Mouse (Mus musculus) embryo, embryonic 11 days (tissue): ENCODE results near the gene Muc1.
A peak's percentile ranks its signal among the peaks of the same experiment; 100 is the strongest.

ENCODE experiments used
- DNase-seq: peaks from one replicate; pipeline ENCODE4 v3.0.0-alpha.2; 2015

Muc1 gene

DNA sequence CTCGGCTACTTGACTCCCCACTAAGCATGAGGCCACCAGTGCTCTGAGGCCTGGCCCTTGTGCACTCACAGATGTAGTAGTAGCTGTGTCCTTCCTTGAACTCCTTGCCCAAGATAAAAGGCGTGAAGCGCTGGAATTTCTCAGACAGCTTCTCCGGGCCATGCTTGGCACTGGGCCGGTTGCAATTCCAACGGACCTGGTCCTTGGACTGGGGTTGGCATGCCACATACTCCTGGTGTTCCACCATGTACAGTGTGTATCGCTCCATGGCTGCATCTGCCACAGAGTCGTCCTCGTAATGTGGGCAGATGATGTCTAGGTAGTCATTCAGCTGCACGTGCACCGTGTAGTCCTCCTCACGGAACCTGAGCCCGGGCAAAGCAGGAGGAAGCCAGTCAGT lies 47.2 kb downstream of the Muc1 start:
- DNase-seq = no peak

DNA sequence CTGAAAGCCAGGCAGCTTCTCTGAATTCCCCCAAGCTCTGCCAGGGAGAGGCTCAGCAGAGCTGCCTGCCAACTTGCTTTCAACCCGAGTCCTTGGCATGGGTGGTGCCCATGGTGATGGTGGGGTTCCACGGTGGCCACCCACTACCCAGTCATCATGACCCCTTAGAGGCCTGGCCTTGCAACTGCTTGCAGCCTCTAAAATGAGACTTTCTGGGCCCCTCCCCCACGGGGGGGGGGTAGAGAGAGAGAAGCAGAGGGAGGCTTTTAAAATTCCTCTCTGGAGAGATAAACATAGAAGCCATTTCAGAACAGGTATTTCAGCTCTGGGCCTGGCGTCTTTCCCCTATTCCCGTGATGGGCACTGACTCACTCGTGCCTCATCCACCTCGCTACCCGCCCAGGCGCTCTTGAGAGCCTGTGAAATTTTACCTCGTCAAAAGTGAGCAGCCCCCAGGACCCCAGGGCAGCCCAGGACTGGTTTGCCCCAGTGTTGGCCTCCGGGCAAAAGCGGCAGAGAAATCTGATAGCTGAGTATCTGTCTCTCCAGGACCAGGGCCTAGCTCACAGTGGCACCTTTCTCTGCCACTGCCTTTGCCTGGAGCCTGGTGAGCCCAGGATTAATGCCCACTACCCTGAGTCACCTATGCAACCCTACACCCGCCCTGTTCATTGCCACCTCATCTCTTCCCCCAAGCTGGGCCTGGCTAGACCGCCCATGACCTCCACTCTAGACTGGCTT lies 48.6 kb downstream of the Muc1 start:
- DNase-seq = no peak

DNA sequence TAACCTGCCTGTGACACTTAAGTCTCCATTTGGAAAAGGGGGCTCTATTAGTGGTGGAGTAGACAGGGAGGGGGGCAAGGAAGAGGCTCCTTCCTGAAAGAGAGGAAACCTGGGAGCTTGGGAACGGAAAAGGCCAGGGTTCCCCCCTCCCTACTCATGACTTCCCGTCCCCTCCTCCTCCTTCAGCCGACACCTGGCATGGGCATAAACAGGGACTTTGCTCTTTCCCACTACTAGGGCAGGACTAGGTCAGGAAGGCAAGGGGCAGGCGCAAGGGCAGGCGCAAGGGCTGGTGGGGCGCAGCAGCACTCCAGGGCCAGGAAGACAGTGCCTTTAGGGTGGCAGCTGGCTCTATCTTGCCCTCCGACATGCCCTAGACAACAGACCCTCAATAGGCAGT lies 49.2 kb downstream of the Muc1 start:
- DNase-seq = no peak

DNA sequence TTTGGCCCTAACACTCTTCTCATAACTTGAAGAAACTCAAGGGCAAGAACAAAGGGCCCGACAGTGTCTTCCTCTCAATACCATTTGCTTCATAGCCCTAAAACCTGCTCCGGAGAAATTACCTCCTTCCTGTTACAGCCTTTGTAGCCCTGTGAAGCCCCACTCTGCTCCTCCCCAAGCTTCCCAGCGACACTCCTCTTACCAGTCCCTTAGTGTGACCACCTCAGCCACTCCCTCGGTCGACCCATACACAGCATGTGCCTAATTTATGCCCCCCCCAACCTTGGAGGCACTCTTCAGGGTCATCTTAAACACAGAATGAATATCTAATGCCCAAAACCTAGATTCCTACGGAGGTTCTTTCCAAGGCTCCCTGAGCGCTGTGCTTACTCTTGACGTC lies 49.8 kb downstream of the Muc1 start:
- DNase-seq = no peak

DNA sequence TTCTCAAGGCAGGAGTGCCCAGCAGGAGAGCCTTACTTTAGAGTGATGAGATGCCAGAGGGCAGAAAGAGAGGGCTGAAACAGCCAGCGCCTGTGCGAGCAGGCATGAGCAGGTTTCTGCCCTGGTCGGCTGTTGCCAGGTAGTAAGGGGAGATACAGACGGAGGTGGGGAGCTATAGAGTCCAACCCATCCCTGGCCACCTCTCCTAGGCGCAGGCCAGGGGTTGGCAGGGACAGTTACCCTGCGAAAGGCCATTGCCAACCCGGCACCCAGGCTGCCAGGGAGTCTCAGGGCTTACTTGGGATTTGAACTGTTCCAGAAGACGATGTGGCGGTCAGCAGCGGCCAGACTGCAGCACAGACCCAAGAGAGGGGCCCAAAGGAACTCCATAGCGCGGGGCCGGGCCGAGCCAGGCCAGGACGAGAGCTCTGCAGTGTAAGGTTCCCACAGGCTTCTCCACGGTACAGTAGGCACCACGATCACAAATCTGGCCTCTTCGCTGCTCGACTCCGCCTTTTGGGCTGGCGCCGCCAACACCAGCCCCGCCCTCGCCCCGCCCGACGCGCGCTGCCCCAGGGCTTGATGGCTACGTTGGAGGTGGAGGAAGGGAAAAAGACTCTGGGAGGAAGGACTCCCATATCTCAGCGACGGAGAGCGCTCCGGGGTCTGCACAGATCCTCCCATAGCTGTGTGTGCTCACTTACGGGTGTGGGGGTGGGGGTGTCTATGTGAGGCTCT lies 50.5 kb downstream of the Muc1 start:
- DNase-seq = peak; percentile 88

DNA sequence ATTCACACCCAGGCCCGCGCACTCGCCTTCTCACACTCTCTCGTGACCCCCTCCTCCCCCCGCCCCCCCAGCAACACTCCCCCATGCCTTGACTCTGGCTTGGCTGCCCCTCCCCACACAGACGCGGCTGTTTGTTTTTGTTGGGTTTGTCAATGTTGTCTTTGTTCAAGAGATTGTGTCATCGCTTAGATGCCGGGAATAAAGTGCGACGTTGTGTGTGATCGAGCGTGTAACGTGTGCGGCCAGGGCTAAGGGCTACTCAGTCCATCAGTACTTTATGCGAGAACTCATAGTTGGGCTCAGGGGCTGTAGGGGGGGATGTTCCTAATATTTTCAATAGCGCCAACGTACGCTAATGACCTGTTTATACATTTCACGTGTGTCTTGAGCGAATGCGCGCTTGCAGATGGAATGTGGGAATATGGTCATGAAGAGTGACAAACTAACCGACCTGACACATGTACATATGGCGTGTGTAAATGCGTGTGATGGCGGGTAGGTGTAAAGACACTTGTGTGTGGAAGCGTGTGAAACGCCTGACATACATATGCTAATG lies 51.3 kb downstream of the Muc1 start:
- DNase-seq = peak; percentile 53

DNA sequence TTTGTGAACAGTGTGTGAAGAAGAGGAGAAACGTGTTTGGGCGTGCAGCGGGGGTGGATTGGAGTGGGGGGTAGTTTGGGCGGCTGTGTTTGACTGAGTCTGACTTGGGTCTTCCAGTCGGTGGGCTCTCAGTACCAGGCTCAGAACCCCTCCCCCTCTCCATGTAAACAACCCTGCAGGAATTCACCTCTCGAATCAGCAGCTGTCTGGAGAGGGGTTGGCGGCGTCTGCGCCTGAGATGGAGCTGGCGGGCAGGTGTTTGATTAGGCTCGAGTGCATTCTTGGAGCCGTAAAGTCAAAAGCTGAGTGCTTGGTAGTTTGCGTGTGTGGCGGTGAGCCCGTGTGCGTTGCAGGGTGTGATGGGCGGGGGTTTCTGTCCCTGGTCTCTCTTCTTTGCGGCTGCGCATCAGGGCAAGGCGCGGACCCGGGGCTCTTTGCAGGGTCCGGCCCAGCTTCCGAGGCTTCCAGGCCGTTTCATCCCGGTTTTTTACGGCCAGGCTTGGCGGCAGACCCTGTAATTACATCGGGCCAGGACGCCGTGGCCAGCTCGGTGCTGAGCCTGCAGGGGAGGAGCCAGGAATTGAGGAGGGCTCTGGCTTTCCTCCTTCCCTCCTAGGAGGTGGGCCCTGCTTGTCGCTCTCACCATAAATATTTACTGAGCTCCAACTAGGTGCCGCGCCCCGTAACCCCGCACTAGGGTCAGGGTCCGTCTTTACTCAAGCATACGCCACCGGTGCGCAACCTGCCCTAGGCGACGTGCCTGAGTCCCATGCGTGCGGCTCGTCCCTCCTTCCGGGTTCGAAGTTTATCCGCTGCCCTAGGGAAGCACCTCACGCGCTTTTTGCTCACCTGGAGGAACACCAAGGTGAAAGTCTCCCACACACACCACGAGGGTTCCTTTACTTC lies 52.0 kb downstream of the Muc1 start, which contains the start of gene Efna1:
TSS of gene Efna1 (minus strand) at position 537 of the 906 bp plus-strand sequence.
- peak; percentile 70 for DNase-seq

DNA sequence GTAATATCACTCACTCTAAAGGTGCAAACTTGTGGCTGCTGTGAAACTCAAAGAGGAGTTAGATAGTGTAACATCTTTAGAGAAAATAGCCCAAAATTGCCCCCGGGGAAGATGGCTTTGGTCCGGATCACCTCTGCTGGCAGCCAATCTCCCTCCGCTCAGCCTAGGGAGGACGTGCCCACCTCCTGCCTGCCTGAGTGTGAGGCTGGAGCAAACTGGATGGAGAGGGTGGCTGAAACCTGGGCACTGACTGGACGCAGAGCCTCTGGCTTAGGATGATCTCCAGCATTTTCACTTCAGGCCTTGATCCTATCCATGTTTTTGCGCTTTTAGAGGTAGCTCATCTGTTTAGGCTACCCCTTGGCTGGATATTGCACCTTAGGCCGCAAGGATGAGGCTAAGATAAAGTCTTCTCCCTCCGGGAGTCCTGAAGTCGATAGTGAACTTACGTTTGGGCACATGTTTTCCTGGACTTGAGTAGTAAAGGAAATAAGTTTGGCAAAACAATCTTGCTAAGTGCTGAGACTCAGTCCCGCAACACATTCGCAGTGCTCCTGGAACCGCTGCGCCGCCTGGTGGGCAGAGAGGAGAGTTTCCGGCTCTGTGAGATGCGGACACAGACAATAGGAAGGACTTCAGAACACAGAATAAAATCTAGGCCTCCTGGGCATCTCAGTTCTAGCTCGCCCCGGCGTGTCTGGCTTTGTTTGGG lies 52.9 kb downstream of the Muc1 start:
- peak; percentile 93 for DNase-seq

DNA sequence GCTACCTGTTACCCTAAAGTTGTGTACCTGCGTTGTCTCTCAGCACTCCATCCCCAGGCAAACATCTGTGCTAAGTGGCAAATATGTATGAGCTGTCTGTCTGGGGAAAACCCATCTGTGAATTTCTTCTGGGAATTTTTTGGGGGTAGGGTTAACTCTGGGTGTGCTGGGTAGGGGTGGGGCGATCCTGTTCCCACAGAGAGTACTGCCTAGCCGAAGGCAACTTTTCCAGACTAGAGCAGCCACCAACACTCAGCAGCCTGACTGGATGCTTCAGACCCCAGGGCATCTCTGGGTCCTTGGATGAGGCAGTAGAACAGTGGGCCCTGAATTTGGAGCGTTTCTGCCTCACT lies 53.4 kb downstream of the Muc1 start:
- no peak for DNase-seq
